Mouse (Mus musculus) lung, postnatal 0 days (tissue): ENCODE data around the gene Sorcs2. TPM values are rescaled to one million over a fixed set of nuclear protein-coding genes. Genes with fewer than 3 reads are reported as not detected.
A peak's percentile ranks its signal among the peaks of the same experiment; 100 is the strongest.

Source experiments
- ATAC-seq: fragments of 200-750 bp; cut with Nextera tagmentation; 2 replicates; pipeline ENCODE4 v1.8.0; 2017; ENCODE audit warnings: moderate library complexity
- DNase-seq: peaks from one replicate; pipeline ENCODE4 v3.0.0-alpha.2; 2016; ENCODE audit warnings: low spot score
- H3K27ac ChIP-seq: fragments of 300-500 bp; sonication (generic); 2 replicates; pipeline ENCODE4 v1.5.1; 2014; ENCODE audit warnings: antibody characterized with exemption, mild to moderate bottlenecking, low read length, mixed read lengths
- H3K27me3 ChIP-seq: fragments of 300-500 bp; sonication (generic); replicated peaks from 2 replicates; pipeline ENCODE4 v1.6.1; 2014; ENCODE audit warnings: low read length, mixed read lengths; ENCODE audit not compliant: insufficient read depth
- H3K36me3 ChIP-seq: fragments of 300-500 bp; sonication (generic); 2 replicates; pipeline ENCODE4 v1.6.1; 2014; ENCODE audit warnings: low read length, mixed read lengths; ENCODE audit not compliant: insufficient read depth
- H3K4me1 ChIP-seq: fragments of 300-500 bp; sonication (generic); 2 replicates; pipeline ENCODE4 v1.6.1; 2014; ENCODE audit warnings: antibody characterized with exemption, low read depth, low read length, mixed read lengths; ENCODE audit not compliant: insufficient read depth
- H3K4me2 ChIP-seq: fragments of 300-500 bp; sonication (generic); replicated peaks from 2 replicates; pipeline ENCODE4 v1.6.1; 2014; ENCODE audit warnings: low read depth, mild to moderate bottlenecking, low read length, moderate library complexity, mixed read lengths
- H3K4me3 ChIP-seq: fragments of 300-500 bp; sonication (generic); 2 replicates; pipeline ENCODE4 v1.5.1; 2014; ENCODE audit warnings: low read depth, low read length
- H3K9ac ChIP-seq: fragments of 300-500 bp; sonication (generic); replicated peaks from 2 replicates; pipeline ENCODE4 v1.6.1; 2014; ENCODE audit warnings: low read depth, mild to moderate bottlenecking
- H3K9me3 ChIP-seq: fragments of 300-500 bp; sonication (generic); 2 replicates; pipeline ENCODE4 v1.6.1; 2016; ENCODE audit warnings: low read length, mixed read lengths
- CTCF ChIP-seq: IDR thresholded peaks from 2 replicates; pipeline ENCODE4 v1.5.1; 2016; ENCODE audit warnings: antibody characterized with exemption, mild to moderate bottlenecking
- EP300 ChIP-seq: IDR thresholded peaks from 2 replicates; pipeline ENCODE4 v1.6.1; 2016; ENCODE audit warnings: antibody characterized with exemption, mild to moderate bottlenecking, control low read depth
- WGBS: fragments of 180-500 bp; shearing (Covaris S2); extraction: QIAGEN DNeasy Blood & Tissue Kit; methylation state at CpG from one replicate; pipeline ENCODE4 v1.1.7; 2014; 5-methylcytosine and 5-hydroxymethylcytosine counted together
- polyA plus RNA-seq: library from polyadenylated mRNA; unstranded; fragments of >200 nt; fragmentation: Nextera tagmentation; extraction: Ambion mirVana; gene quantifications from 2 replicates; pipeline ENCODE4 v1.2.1, GENCODE M21; 2015

Sorcs2 gene
- polyA plus RNA-seq, 1 experiment from 2014 or later: 9.4 TPM

GRCm38 (mm10) chr5:36130393-36131011 lies 267.4 kb downstream of the Sorcs2 start:
- 31% methylated on average over 8 of the region's 8 CpGs for WGBS
- no peak overlapping the region for H3K9ac ChIP-seq
- no peak overlapping the region for H3K4me2 ChIP-seq
- H3K36me3 ChIP-seq: no peaks in the 10 kb centered on the region
- ATAC-seq (no peak), DNase-seq (no peak)
- H3K27ac ChIP-seq: no peak overlapping the region
- no peaks in the 10 kb centered on the region for H3K9me3 ChIP-seq
- TF ChIP-seq EP300: no peak
- TF ChIP-seq CTCF: no peak
- no peak overlapping the region for H3K4me3 ChIP-seq
- H3K27me3 ChIP-seq: no peaks in the 10 kb centered on the region
- H3K4me1 ChIP-seq: no peaks in the 10 kb centered on the region

GRCm38 (mm10) chr5:36129661-36130060 lies 268.3 kb downstream of the Sorcs2 start:
- 34% methylated on average over 2 of the region's 2 CpGs for WGBS
- no peak for TF ChIP-seq CTCF
- no peak for TF ChIP-seq EP300
- Histone ChIP-seq H3K4me1 (no peaks in the 10 kb centered on the region), H3K27me3 (no peaks in the 10 kb centered on the region), H3K9me3 (no peaks in the 10 kb centered on the region), H3K36me3 (no peaks in the 10 kb centered on the region), H3K27ac (no peak overlapping the region), H3K4me2 (no peak overlapping the region), H3K9ac (no peak overlapping the region), H3K4me3 (no peak overlapping the region)
- DNase-seq (no peak), ATAC-seq (no peak)

- no peak overlapping the region for H3K27ac ChIP-seq
- WGBS: 36% methylated on average over 3 of the region's 3 CpGs
- ATAC-seq: peak; percentile 74
- H3K4me1 ChIP-seq: no peaks in the 10 kb centered on the region
- H3K9me3 ChIP-seq: no peaks in the 10 kb centered on the region
- H3K27me3 ChIP-seq: no peaks in the 10 kb centered on the region
- TF ChIP-seq EP300 (no peak), CTCF (no peak)
- H3K4me2 ChIP-seq: no peak overlapping the region
- H3K36me3 ChIP-seq: no peaks in the 10 kb centered on the region
- peak; percentile 33 for DNase-seq
- no peak overlapping the region for H3K4me3 ChIP-seq
- H3K9ac ChIP-seq: no peak overlapping the region
These were observed 269.4 kb downstream of the Sorcs2 start for GRCm38 (mm10) chr5:36128513-36128912.

GRCm38 (mm10) chr5:36124993-36125392 lies 272.9 kb downstream of the Sorcs2 start:
- ATAC-seq: no peak
- Histone ChIP-seq H3K9ac (no peak overlapping the region), H3K4me3 (no peak overlapping the region), H3K4me1 (no peaks in the 10 kb centered on the region), H3K9me3 (no peaks in the 10 kb centered on the region), H3K27ac (no peak overlapping the region), H3K36me3 (no peaks in the 10 kb centered on the region), H3K27me3 (no peaks in the 10 kb centered on the region), H3K4me2 (no peak overlapping the region)
- TF ChIP-seq CTCF: no peak
- TF ChIP-seq EP300: no peak
- WGBS: 53% methylated on average over 6 of the region's 6 CpGs
- DNase-seq: no peak

GRCm38 (mm10) chr5:36122987-36123386 lies 275.0 kb downstream of the Sorcs2 start:
- no peak overlapping the region for H3K9ac ChIP-seq
- ATAC-seq: no peak
- no peak overlapping the region for H3K27ac ChIP-seq
- TF ChIP-seq EP300 (no peak), CTCF (no peak)
- no peaks in the 10 kb centered on the region for H3K27me3 ChIP-seq
- 56% methylated on average over 10 of the region's 10 CpGs for WGBS
- no peaks in the 10 kb centered on the region for H3K9me3 ChIP-seq
- no peaks in the 10 kb centered on the region for H3K36me3 ChIP-seq
- DNase-seq: no peak
- H3K4me3 ChIP-seq: no peak overlapping the region
- no peaks in the 10 kb centered on the region for H3K4me1 ChIP-seq
- no peak overlapping the region for H3K4me2 ChIP-seq

GRCm38 (mm10) chr5:36120931-36121341 lies 277.0 kb downstream of the Sorcs2 start:
- Histone ChIP-seq H3K27ac (no peak overlapping the region), H3K4me1 (no peaks in the 10 kb centered on the region), H3K9ac (no peak overlapping the region), H3K9me3 (no peaks in the 10 kb centered on the region), H3K4me2 (no peak overlapping the region), H3K27me3 (no peaks in the 10 kb centered on the region), H3K36me3 (no peaks in the 10 kb centered on the region), H3K4me3 (no peak overlapping the region)
- ATAC-seq: peak; percentile 71
- WGBS: 17% methylated on average over 3 of the region's 3 CpGs
- peak; percentile 21 for DNase-seq
- TF ChIP-seq CTCF (no peak), EP300 (no peak)

- Histone ChIP-seq H3K27ac (no peak overlapping the region), H3K9ac (no peak overlapping the region), H3K9me3 (no peaks in the 10 kb centered on the region), H3K27me3 (no peaks in the 10 kb centered on the region), H3K4me2 (no peak overlapping the region), H3K4me1 (no peaks in the 10 kb centered on the region), H3K36me3 (no peaks in the 10 kb centered on the region), H3K4me3 (no peak overlapping the region)
- TF ChIP-seq CTCF: no peak
- TF ChIP-seq EP300: no peak
- 38% methylated on average over 5 of the region's 5 CpGs for WGBS
- ATAC-seq: no peak
- no peak for DNase-seq
These were observed 279.9 kb downstream of the Sorcs2 start for GRCm38 (mm10) chr5:36118061-36118460.
